Mouse (Mus musculus): ENCODE data around the gene Fkbp11. TPM values are rescaled to one million over a fixed set of nuclear protein-coding genes. Genes with fewer than 3 reads are reported as not detected.
"Not testable (repeated sequence)": the region's sequence is repeated elsewhere in the genome, so short reads cannot be mapped to it uniquely, and the experiment has no call there.

Fkbp11 gene
- 45.2 and 50.0 TPM in 2 replicates for total RNA-seq (2015)
- total RNA-seq (2017) = 35.5 and 62.3 TPM in 2 replicates

- peak; percentile 81 for ATAC-seq (replicated peaks; ENCODE audit: poor library complexity)
Measured at GRCm38 (mm10) chr15:98727443-98728321, at the start of gene Fkbp11. Fkbp11 (minus strand) TSS chr15:98728198.

- ATAC-seq (replicated peaks; ENCODE audit: poor library complexity) = no peak
Measured at GRCm38 (mm10) chr15:98777762-98778161, 49.8 kb upstream of the Fkbp11 start, which contains the start of gene Wnt10b. Wnt10b (minus strand) TSS chr15:98778150.

- ATAC-seq (replicated peaks; ENCODE audit: poor library complexity) = no peak
Measured at GRCm38 (mm10) chr15:98777005-98777616, 49.1 kb upstream of the Fkbp11 start.

DNA sequence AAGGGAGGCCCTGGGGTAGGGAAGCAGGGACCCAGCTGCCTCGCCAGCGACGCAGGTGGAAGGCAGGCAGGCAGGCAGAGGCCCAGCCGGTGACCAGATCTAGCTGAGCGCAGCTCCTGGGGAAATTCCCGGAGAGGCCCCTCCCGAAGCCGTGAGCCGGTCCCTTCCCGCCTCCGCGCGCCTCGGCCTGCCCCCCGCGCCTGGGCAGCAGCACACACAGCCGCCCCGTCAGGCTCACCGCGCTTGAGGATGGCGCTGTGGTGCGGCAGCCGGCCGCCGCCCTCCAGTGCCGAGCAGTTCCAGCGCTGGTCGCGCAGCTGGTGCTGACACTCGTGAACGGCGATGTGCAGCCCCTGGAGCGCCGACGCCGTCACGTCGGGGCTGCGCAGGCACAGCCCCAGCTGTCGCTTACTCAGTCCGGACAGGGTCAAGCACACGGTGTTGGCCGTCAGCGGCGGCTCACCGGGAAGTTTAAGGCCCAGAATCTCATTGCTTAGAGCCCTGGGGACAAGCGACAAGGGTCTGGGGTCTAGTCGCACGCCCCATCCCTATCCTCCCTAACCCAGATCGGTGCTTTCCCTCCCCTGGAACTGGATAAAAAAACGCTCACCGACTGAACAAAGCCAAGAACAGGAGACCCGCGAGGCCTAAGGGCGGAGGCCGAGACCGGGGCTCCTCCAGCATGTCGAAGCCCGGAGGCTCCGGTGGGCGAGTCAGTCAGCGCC is 48.4 kb upstream of the Fkbp11 start:
- peak; percentile 43; the same call in 1 of the 2 replicates for ATAC-seq (replicated peaks; ENCODE audit: poor library complexity)

DNA sequence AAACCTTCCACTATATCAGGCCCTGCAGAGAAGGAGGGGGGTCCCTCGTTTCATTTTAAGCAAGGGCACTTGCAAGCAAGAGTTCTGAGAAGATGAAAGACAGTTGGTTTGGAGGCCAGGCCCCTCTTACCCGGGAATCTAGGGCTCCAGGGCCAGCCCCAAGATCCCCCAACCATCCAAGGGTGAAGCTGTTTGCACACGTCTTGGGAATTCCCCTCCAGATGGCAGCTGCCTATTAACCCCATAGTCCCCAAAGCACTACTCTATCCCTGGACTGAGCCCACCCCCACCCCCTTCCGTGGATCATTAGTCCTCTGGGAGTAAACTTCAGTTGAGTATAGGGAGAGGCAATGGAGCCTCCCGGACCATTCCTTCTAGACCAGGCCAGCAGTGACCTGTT is 47.5 kb upstream of the Fkbp11 start:
- no peak for ATAC-seq (replicated peaks; ENCODE audit: poor library complexity)

GRCm38 (mm10) chr15:98774096-98774495 is 46.1 kb upstream of the Fkbp11 start:
- ATAC-seq (replicated peaks; ENCODE audit: poor library complexity) = no peak

DNA sequence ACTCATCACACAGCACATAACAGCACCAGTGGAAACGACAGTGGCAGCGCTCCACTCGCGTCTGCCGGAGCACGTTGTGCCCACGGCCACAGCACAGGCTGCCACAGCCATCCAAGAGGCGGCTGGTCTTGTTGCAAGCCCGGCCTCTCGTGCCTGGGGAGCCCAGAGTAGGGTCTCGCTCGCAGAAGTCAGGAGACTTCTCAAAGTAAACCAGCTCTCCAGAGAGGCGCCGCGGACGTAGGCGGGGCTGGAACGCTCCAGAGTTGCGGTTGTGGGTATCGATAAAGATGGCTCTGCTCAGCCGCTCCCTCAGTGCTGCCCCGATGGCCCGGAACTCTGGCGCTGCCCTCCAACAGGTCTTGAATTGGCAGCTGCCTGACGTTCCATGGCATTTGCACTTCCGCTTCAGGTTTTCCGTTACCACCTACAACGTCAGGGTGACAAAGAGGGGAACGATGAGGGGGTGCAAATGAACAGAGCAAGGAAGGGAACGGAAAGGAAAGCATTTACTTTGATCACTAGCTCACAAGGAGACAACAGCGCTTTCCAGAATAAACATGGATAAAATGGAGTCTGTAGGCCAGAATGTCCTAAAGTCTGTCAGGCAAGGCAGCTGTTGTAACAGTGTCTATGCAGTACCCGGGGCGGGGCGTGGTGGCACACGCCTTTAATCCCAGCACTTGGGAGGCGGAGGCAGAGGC is 44.7 kb upstream of the Fkbp11 start:
- peak; percentile 79 for ATAC-seq (replicated peaks; ENCODE audit: poor library complexity)

DNA sequence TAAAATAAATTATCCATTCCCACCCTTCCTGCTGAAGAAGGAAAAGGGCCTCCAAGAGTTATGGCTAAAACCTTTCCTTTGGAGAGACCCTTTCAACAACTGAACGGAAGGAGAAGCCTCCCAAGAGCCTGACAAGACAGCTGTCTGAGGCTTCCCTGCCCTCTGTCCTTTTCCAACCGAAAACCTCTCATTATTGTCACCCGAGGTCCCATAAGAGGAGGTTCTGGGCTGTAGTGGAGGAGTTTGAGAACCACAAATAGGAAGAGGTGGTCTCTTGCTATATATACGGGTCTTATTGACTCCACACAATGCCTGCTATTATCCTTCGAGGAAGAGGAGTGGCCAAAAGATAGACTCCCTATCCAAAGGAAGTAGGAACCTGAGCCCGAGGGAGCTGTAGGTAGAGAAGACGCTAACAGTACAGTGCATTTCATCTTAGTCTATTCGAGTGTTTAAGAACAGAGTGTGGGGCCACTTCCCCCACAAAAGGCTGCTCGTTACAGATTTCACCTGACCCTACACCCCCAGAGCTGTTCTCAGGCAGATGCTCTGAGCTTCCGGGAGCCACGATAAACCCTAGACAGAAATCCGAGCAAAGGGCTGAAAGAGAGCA is 43.9 kb upstream of the Fkbp11 start:
- no peak; the same call in 1 of the 2 replicates for ATAC-seq (replicated peaks; ENCODE audit: poor library complexity)

GRCm38 (mm10) chr15:98768259-98768658 is 40.3 kb upstream of the Fkbp11 start:
- ATAC-seq (replicated peaks; ENCODE audit: poor library complexity) = no peak

DNA sequence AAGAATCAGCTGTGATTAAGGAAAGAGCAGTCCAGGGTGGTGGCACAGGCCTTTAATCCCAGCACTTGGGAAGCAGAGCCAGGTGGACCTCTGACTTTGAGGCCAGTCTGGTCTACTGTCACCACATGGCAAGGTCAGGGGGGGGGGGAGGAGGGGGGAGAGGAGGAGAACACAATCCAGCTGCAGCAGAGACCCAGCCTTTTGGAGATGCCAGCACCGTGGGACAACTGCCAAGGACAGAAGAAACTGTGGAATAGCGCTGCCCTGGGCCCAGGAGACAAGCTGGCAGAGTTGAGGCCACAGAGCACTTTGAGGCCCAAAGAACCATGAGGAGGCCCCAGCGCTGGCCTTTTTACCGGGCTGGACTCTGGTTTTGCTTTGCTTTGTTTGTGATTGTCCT is 37.9 kb upstream of the Fkbp11 start:
- no peak for ATAC-seq (replicated peaks; ENCODE audit: poor library complexity)

GRCm38 (mm10) chr15:98762670-98763529 is 34.9 kb upstream of the Fkbp11 start, which contains the start of gene Arf3:
Arf3 (minus strand) TSS chr15:98763214.
- peak; percentile 93 for ATAC-seq (replicated peaks; ENCODE audit: poor library complexity)

DNA sequence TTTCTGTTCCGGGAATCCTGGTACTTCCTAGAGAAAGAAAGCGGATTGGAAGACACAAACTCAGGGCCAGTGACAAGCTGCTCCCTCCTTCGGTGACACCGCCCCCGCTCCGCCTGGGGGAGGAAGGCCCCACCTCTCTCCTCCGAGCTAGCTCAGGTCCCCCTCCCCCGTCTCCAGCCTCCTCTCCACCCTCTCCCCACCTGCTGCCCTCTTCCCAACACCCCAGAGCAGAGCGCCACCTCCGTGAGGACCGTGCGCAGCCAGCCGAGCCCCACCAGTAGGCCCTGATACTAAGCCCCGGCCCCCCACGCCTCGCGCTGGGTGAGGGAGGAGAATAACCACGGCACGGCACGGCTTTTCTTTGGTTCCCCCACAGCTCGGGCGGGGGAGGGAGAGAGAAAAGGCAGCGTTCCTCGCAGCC is 34.2 kb upstream of the Fkbp11 start:
- peak; percentile 72 for ATAC-seq (replicated peaks; ENCODE audit: poor library complexity)

DNA sequence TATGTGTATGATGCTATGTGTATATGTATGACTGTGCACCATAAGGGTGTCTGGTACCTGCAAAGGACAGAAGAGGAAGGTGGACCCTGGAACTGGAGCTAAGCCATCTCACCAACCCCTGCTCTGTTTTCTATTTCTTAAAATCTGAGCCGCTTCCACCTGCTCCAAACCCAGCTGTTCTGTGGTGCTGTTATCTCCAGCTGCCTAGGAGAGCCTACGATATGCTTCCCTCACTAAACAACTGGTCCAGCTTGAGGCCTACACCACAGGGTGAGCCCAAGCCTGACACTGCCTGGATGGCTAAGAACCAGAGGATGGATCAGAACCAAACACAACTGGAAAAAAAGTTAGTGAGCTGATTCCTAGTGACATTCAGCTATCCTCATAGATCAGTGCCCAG is 26.1 kb upstream of the Fkbp11 start:
- ATAC-seq (replicated peaks; ENCODE audit: poor library complexity) = no peak

- ATAC-seq (replicated peaks; ENCODE audit: poor library complexity) = peak; percentile 48; the same call in 1 of the 2 replicates
Measured at GRCm38 (mm10) chr15:98753021-98753423, 25.0 kb upstream of the Fkbp11 start.

DNA sequence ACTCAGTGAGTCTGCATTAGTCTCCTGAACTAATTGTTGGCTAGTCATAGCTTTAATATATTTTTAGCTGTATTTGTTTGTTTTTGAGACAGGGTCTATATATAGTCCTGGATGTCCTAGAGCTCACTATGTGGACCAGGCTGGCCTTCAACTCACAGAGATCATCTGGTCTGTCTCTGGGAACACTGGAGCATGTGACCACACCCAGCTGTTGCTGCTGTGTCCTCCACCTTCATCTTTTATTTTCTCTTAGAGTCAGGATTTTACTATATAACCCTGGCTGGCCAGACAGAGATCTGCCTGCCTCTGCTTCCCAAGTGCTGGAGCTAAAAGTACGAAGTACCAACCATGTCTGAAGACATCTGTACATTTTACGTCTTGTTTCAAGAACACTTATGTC is 21.1 kb upstream of the Fkbp11 start:
- no peak for ATAC-seq (replicated peaks; ENCODE audit: poor library complexity)

DNA sequence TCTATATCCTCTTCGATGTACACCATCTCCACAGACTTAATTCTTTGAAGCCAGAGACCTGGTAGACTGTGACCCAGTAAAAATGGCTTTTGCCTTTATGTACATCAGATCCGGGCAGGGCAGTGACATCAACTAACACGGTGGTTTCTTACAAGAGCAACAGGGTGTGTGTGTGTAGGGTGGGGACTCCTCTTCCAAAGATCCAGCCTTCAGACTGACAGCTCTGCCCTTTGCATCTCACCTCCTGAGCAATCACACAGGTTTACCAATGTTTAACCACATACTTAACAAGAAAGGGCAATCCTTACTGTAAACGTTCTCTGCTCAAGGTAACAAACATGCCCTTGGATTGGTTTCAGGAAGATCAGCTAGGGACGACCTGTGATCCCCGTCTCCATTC is 19.3 kb upstream of the Fkbp11 start:
- ATAC-seq (replicated peaks; ENCODE audit: poor library complexity) = no peak

- ATAC-seq (replicated peaks; ENCODE audit: poor library complexity) = no peak
Measured at GRCm38 (mm10) chr15:98746344-98746965, 18.5 kb upstream of the Fkbp11 start.

DNA sequence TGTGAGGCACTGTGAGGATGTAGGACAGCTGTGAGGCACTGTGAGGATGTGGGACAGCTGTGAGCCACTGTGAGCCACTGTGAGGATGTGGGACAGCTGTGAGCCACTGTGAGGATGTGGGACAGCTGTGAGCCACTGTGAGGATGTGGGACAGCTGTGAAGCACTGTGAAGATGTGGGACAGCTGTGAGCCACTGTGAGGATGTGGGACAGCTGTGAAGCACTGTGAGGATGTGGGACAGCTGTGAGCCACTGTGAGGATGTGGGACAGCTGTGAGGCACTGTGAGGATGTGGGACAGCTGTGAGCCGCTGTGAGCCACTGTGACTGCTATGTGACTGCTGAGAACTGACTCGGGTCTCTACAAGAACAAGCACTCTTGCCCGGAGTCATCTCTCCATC is 15.9 kb upstream of the Fkbp11 start:
- ATAC-seq (replicated peaks; ENCODE audit: poor library complexity) = not testable (repeated sequence)

Data from megakaryocyte progenitor cell, adult 5-6 weeks (primary cell).